Mouse (Mus musculus): ENCODE data around the gene Foxk1. TPM values are rescaled to one million over a fixed set of nuclear protein-coding genes. Genes with fewer than 3 reads are reported as not detected.

The Foxk1 gene
- polyA plus RNA-seq, 1 experiment from 2014 or later: 1.8 TPM

DNA sequence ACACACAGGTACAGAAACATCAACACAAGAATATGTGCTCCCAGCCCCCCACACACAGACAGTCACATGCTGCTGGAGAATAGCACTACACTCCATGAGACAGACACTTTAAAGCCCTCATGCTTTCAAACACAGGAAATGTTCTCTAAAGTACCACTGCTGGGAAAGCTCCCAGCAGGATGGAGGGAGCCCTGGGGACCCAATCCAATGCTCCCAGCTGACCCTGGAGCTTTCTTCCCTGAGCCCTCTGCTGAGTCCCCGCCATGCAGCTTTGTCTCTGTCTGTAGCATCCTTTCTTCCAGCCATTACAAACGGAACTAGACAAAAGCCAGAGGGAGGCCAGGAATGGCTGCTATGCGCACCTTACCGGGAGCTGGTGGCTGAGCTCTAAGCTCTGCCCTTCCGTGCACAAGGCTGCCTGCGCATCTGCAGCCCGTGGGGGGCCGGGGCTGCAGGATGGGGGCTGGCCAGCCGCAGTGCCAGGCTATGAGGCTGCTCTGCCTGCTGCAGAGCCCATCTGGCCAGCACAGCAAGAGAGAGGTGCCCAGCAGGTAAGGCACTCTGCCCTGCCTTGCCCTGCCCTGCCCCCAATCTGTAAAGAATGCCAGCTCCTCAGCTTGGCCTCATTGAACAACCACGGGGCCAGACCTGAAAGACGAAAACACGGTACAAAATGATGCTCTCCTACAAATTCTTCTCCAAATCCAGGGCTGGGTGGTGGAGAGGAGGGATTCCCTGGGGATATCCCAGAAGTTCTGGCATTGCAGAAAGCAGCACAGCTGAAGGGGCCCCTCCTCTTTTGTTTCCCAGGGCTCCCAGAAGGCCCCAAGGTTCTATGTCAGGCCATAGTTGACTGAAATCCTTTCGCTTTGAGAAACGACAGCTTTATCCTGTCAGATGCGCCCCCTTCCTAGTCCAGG lies 108.1 kb downstream of the Foxk1 start:
- Histone ChIP-seq H3K9me3 (replicated peaks) (no peaks in the 10 kb centered on the region), H3K4me3 (replicated peaks) (no peak overlapping the region), H3K27me3 (peaks cover 7% of the 10 kb centered on the region), H3K27ac (no peak overlapping the region), H3K4me2 (no peak overlapping the region), H3K9ac (no peak overlapping the region), H3K4me1 (replicated peaks) (no peaks in the 10 kb centered on the region), H3K36me3 (no peaks in the 10 kb centered on the region)
- DNase-seq (no peak), ATAC-seq (ENCODE audit: low read depth) (no peak)
- WGBS (ENCODE audit: insufficient replicate concordance): 39% methylated on average over 15 of the region's 15 CpGs

DNA sequence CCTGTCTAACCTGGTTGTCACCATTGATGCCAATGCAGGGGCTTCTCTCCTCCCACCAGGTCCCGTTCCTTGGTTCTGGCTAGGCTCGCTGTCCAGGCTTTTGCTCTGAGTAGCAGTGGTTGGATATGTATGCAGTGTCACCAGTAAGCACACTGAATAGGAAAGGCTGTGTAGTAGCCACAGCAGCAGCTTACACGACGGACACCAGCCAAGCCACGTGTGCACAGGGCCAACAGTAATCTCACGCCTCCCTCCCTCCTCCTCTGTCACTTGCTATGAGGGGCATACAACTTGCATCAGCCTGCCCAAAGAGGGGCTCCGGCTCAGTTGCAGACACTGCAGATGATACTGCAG lies 108.7 kb downstream of the Foxk1 start:
- H3K9ac ChIP-seq: no peak overlapping the region
- H3K27ac ChIP-seq: no peak overlapping the region
- no peaks in the 10 kb centered on the region for H3K4me1 ChIP-seq (replicated peaks)
- no peaks in the 10 kb centered on the region for H3K9me3 ChIP-seq (replicated peaks)
- ATAC-seq (ENCODE audit: low read depth) (no peak), DNase-seq (no peak)
- H3K4me3 ChIP-seq (replicated peaks): no peak overlapping the region
- H3K36me3 ChIP-seq: no peaks in the 10 kb centered on the region
- H3K27me3 ChIP-seq: peaks cover 7% of the 10 kb centered on the region
- no peak overlapping the region for H3K4me2 ChIP-seq
- 67% methylated on average over 7 of the region's 7 CpGs for WGBS (ENCODE audit: insufficient replicate concordance)

Other genes starting within 250 kb of the Foxk1 start
- gene Ap5z1, start 62.4 kb downstream of the Foxk1 start, polyA plus RNA-seq (2015; fragmentation: Nextera tagmentation; extraction: Ambion mirVana): 4.5 and 5.0 TPM in 2 replicates
- gene Papolb, start 128.6 kb downstream of the Foxk1 start, polyA plus RNA-seq (2015; fragmentation: Nextera tagmentation; extraction: Ambion mirVana): not detected in 2 replicates
- gene Radil, start 149.6 kb downstream of the Foxk1 start, polyA plus RNA-seq (2015; fragmentation: Nextera tagmentation; extraction: Ambion mirVana): 0.09 and 0.14 TPM in 2 replicates
- 16.9 and 19.5 TPM in 2 replicates for gene Mmd2, start 207.3 kb downstream of the Foxk1 start, polyA plus RNA-seq (2015; fragmentation: Nextera tagmentation; extraction: Ambion mirVana)
- gene Wipi2, start 226.2 kb downstream of the Foxk1 start, polyA plus RNA-seq (2015; fragmentation: Nextera tagmentation; extraction: Ambion mirVana): 35.4 and 38.9 TPM in 2 replicates

All from liver, embryonic 13.5 days (tissue).